Mouse (Mus musculus) right cerebral cortex, postnatal 25 days (tissue): ENCODE data around the gene Tmem39a.
A peak's percentile ranks its signal among the peaks of the same experiment; 100 is the strongest.

Experiments used
- DNase-seq: peaks from one replicate; pipeline ENCODE4 v3.0.0; 2022

The Tmem39a gene

GRCm38 (mm10) chr16:38591506-38591905 is 33.0 kb downstream of the Tmem39a start:
- no peak for DNase-seq

GRCm38 (mm10) chr16:38592026-38592678 is 33.7 kb downstream of the Tmem39a start:
- DNase-seq, result no peak

- no peak for DNase-seq
Measured at GRCm38 (mm10) chr16:38592946-38593345, 34.4 kb downstream of the Tmem39a start.

- DNase-seq, result no peak
Measured at GRCm38 (mm10) chr16:38594435-38594834, 35.9 kb downstream of the Tmem39a start.

GRCm38 (mm10) chr16:38596099-38596498 is 37.6 kb downstream of the Tmem39a start:
- DNase-seq, result no peak

- no peak for DNase-seq
Measured at GRCm38 (mm10) chr16:38596651-38597050, 38.2 kb downstream of the Tmem39a start.

- DNase-seq, result no peak
Measured at GRCm38 (mm10) chr16:38598986-38599680, 40.6 kb downstream of the Tmem39a start.

GRCm38 (mm10) chr16:38602989-38603804 is 44.7 kb downstream of the Tmem39a start:
- DNase-seq, result peak; percentile 15

- no peak for DNase-seq
Measured at GRCm38 (mm10) chr16:38606509-38606908, 48.0 kb downstream of the Tmem39a start.

GRCm38 (mm10) chr16:38608687-38609086 is 50.2 kb downstream of the Tmem39a start:
- no peak for DNase-seq

- DNase-seq, result no peak
Measured at GRCm38 (mm10) chr16:38609092-38609491, 50.6 kb downstream of the Tmem39a start.

- DNase-seq, result no peak
Measured at GRCm38 (mm10) chr16:38612646-38613045, 54.1 kb downstream of the Tmem39a start.

- no peak for DNase-seq
Measured at GRCm38 (mm10) chr16:38613646-38614045, 55.1 kb downstream of the Tmem39a start.

GRCm38 (mm10) chr16:38617977-38618376 is 59.5 kb downstream of the Tmem39a start:
- no peak for DNase-seq

GRCm38 (mm10) chr16:38619054-38619453 is 60.6 kb downstream of the Tmem39a start:
- DNase-seq, result peak; percentile 64

GRCm38 (mm10) chr16:38620696-38621450 is 62.4 kb downstream of the Tmem39a start:
- DNase-seq, result no peak

- DNase-seq, result no peak
Measured at GRCm38 (mm10) chr16:38622283-38622682, 63.8 kb downstream of the Tmem39a start.

- no peak for DNase-seq
Measured at GRCm38 (mm10) chr16:38624303-38624702, 65.8 kb downstream of the Tmem39a start.

- DNase-seq, result no peak
Measured at GRCm38 (mm10) chr16:38625411-38625810, 66.9 kb downstream of the Tmem39a start.

- no peak for DNase-seq
Measured at GRCm38 (mm10) chr16:38625811-38626369, 67.4 kb downstream of the Tmem39a start.

GRCm38 (mm10) chr16:38632147-38632546 is 73.6 kb downstream of the Tmem39a start:
- DNase-seq, result peak; percentile 36

- no peak for DNase-seq
Measured at GRCm38 (mm10) chr16:38635833-38636390, 77.4 kb downstream of the Tmem39a start.
